Mouse (Mus musculus) megakaryocyte, adult 5-6 weeks (primary cell): ENCODE measurements around the gene Fam110c. TPM values are rescaled to one million over a fixed set of nuclear protein-coding genes. Genes with fewer than 3 reads are reported as not detected.

Experiments
- ATAC-seq: 2 replicates; pipeline ENCODE4 v1.8.0; 2016; ENCODE audit warnings: mild to moderate bottlenecking, inconsistent platforms; ENCODE audit not compliant: poor library complexity, severe bottlenecking
- total RNA-seq, 2 experiments: library from RNA; stranded (forward) in 1 of 2; stranded (reverse) in 1 of 2; fragments of 153-499, 151-499 nt in 1 of 2; fragments of 221-1000, 200-1000 nt in 1 of 2; gene quantifications; 2 replicates each; pipeline versions ENCODE4 v1.2.3 to v1.2.4; 2015 to 2017

Fam110c gene
- total RNA-seq, 2 experiments from 2014 or later = 0.16 to 1.2 TPM

DNA sequence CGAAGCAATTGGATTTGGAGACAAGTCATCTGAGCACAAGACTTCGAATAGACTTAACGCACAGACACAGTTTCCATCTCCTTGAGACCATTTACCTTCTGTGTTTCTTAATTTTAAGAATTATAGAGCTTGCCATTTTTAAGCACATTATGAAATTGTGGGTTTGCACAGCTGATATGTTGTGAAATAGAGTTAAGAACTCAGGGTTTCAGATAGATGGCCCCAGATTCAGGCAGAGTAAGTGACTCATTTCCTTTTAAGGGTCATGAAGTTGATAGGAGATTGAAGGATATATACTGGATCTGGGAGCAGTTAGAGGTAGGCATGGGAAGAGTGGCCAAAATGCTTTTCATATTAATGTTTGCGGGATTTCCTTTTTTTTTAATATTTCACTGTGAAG lies 27.5 kb downstream of the Fam110c start:
- peak; percentile 56 for ATAC-seq

DNA sequence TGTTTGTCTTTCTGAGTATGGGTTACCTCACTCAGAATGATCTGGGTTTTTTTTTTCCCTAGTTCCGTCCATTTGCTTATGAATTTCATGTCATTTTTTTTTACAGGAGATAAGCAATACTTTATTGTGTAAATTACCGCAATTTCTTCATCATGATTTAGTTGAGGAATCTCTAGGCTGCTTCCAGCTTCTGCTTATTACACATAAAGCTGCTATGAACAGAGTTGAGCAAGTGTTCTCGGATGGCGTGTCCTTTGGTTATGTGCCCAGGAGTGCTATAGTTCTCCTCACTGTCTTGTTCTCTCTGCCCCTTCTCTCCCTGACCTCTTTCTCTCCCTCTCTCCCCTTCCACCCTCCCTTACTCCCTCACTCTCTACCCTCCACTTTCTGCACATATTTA lies 28.2 kb downstream of the Fam110c start:
- peak; percentile 97 for ATAC-seq

DNA sequence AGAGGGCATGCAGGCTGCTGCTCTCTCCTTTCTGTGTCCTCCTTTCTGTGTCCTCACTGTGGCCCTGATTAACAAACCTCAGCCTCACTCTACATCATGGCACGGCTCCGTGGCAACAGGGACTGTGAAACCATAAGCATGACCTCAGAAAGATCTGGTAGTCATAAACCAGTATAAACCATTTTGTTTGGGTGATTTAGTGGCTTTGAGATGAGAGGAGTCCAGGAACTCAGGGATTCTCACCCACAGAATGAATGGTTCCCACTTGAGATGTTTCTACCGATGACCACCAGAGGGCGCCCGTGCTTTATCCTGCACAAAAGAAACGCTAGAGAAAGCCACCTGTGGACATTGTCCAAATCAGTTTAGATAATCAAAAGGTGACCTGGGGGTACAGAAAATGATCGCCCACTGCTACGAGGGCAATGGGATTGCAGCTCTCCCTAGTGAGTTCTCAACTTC lies 42.4 kb downstream of the Fam110c start:
- ATAC-seq = peak; percentile 84

DNA sequence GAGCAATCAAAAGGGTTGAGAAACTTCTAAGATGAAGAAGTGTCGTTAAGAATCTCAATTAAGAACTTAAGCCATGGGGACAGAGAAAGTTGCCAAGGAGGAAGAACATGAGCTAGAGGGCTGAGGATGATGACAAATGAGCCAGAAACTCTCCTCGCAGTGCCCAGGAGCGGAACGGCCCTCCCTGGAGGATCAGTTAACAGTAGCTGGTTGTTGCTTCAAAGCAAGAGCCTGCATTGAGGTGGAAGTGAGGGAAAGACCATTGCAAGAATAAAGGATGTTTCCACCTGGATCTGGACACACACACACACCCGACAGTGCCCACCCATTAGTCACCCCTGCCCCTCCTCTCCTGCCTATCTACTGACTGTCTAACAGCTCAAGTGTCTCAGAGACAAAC lies 46.9 kb downstream of the Fam110c start:
- no peak for ATAC-seq

DNA sequence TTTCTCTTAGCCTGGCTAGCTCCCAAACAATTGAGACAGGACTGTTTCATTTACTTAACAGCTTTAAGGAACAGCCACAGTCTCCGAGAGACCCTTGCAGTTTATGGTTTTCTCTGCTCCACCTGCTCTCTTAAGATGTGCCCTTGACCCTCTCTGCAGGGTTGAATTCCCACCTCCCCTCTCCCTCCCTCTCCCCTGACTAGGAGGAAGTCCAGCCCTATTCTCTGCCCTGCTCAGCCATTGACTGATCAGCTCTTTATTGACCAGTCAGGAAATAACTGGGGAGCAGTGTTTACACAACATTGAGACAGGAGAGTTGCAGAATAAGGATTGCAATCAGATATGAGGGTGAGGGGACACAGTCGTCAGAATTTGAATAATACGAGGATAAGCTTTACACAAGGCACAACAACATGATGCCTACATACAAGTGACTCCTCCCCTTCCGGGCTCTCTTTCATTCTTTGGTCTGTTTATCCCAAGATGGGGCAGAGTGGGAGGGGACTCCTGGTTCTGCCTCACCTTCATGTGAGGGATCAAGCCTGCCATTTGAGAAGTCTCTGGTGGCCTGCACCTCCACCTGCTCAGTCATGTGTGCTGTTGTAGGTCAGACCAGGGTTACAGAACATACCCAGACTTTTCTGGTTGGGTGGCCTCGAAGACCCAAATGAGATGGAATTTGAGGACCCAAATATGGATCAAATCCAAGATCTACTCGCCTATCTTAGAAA lies 49.4 kb downstream of the Fam110c start:
- no peak for ATAC-seq

DNA sequence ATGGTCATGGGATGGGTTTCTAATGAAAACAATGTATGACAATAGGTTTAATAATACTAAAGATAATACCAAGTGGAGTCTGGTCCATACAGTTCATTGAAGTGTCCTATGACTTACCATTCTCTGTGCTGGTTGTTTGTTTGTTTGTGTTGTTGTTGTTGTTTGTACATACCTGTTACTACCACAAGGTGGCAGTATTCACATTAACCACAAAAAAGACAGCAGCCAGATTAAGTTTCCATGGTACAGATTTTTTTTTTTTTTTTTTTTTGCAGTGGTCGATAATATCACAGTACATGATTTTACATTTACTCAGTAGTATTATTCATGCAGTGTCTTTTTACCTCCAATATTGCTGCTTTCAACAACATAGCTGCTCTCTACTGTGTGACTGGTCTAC lies 52.4 kb downstream of the Fam110c start:
- no peak for ATAC-seq

DNA sequence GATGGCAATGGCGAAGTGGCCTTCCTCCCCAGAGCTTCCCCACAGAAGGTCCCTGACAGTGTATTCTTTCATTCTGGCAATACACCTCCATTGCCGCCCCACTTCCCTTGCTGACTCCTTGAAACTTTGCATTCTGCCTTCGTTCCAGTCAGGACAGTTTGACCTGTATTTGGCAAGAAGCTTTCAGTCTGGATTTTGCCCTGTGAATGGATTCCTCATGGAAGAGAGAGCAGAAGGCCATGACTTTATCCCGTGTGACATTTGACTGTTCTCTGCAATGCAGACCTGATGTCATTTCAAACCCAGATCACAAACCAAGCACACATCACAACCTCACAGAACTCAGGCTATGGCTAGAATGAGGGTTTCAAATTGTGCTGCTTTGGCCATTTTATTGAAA lies 55.9 kb downstream of the Fam110c start:
- no peak for ATAC-seq

Other genes with a start within 250 kb of the Fam110c start
- gene Alkal2, start 189.5 kb upstream of the Fam110c start, total RNA-seq (2015) = not detected in 2 replicates
- not detected in 2 replicates for gene Alkal2, start 189.5 kb upstream of the Fam110c start, total RNA-seq (2017)
- 35.4 and 46.0 TPM in 2 replicates for gene Acp1, start 162.3 kb upstream of the Fam110c start, total RNA-seq (2015)
- 48.1 and 53.3 TPM in 2 replicates for gene Acp1, start 162.3 kb upstream of the Fam110c start, total RNA-seq (2017)
- 1.4 and 1.8 TPM in 2 replicates for gene Sh3yl1, start 162.2 kb upstream of the Fam110c start, total RNA-seq (2015)
- 0.24 and 0.84 TPM in 2 replicates for gene Sh3yl1, start 162.2 kb upstream of the Fam110c start, total RNA-seq (2017)
- gene Gm6993, start 166.9 kb downstream of the Fam110c start, total RNA-seq (2015) = not detected in 2 replicates
- gene Gm6993, start 166.9 kb downstream of the Fam110c start, total RNA-seq (2017) = not detected in 2 replicates
- 0.20 and 1.0 TPM in 2 replicates for gene Lamb1, start 191.4 kb downstream of the Fam110c start, total RNA-seq (2015)
- 2.5 and 9.6 TPM in 2 replicates for gene Lamb1, start 191.4 kb downstream of the Fam110c start, total RNA-seq (2017)